Mouse (Mus musculus): Measurements from ENCODE around the gene Lats2. TPM values are rescaled to one million over a fixed set of nuclear protein-coding genes. Genes with fewer than 3 reads are reported as not detected.

Lats2 gene
- total RNA-seq, 2 experiments from 2014 or later: 45.5 to 46.1 TPM

- DNase-seq: no peak
Observed at GRCm38 (mm10) chr14:57736141-57736540, 22.0 kb downstream of the Lats2 start.

DNA sequence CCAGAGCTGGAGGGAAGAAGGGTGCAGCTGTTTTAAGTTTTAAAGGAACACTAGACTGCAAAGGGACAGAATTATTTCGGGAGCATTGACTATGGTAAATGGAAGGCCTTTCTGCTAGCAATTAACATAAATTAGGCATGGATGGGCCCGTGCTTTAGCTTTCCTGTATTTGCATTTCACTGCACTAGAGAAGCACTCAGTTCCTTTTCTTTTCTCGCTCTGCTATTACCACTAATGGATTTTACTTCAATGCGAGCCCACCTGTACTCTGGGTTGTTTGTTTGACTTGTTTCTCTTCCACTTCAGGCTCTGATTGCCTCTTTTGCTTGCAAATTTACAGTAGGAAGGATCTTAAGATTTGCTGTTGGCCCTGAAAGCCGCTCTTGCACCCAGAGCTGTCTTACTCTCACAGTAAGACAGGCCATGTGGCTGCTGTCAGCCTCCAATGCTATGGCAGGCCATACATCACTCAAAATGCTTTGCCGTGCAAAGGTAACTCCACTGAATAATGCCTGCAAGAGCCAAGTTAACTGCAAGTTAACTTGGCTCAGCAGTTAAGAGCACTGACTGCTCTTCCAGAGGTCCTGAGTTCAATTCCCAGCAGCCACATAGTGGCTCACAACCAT, 25.4 kb downstream of the Lats2 start:
- no peak for DNase-seq

DNA sequence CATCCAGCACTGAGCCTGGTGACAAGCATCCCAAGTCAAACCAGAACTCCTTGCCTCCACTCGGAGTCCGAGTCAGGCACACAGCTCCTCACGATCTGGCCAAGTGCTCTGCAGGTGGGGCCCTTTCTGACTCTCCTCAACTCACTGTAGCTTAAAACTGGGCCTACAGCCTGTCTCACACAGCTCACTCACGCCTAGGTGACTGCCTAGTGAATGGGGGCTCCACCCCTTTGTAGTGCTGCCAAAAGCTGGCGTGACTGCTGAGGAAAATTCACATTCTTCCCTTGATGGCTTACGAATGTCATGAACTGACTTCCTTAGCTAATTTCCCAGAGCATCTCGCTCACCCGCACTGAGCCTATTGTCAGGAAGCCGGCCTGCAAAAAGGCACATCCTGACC, 27.7 kb downstream of the Lats2 start:
- DNase-seq: no peak

- DNase-seq: no peak
Observed at GRCm38 (mm10) chr14:57729975-57730499, 28.2 kb downstream of the Lats2 start.

GRCm38 (mm10) chr14:57729364-57729763, 28.8 kb downstream of the Lats2 start:
- no peak for DNase-seq

DNA sequence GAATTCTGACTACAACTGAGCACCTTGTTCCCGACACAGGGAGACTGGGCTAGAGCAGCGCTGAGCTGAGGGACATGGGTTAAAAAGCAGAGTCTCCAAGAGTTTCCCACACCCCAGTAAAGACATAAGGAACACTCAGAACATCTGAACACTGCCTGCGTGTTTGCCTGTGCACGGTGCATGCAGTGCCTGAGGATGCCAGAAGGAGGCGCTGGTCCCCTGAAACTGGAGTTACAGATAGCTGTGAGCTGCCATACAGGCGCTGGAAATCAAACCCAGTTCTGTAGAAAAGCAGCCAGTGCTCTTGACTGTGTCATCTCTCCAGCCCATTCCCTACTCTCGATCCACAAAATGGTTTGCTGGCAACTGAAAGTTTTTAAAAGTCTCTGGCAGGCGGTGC, 32.0 kb downstream of the Lats2 start:
- DNase-seq: no peak

- peak; percentile 49 to 55 for DNase-seq
Observed at GRCm38 (mm10) chr14:57724473-57724872, 33.7 kb downstream of the Lats2 start.

- no peak for DNase-seq
Observed at GRCm38 (mm10) chr14:57718245-57718644, 39.9 kb downstream of the Lats2 start.

GRCm38 (mm10) chr14:57716601-57717245, 41.5 kb downstream of the Lats2 start:
- DNase-seq: no peak

GRCm38 (mm10) chr14:57712884-57713283, 45.3 kb downstream of the Lats2 start:
- DNase-seq: no peak

DNA sequence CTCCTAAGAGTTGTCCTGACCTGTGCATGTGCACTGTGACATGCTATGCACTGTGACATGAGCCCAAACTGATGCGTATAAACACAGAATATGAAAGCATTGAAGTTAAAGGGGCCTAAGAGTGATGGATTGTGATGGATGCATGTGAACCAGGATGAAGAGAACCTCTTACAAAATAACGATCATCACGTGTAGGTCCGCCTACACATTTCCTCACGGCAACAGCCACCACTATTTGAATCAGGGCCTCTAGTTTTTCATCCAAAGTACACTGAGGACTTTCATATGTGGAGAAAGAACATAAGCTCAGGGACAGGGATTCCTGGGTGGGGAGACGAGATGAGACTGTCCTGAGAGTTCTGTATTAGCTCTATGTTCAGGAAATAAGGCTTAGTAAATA, 47.1 kb downstream of the Lats2 start:
- no peak for DNase-seq

DNA sequence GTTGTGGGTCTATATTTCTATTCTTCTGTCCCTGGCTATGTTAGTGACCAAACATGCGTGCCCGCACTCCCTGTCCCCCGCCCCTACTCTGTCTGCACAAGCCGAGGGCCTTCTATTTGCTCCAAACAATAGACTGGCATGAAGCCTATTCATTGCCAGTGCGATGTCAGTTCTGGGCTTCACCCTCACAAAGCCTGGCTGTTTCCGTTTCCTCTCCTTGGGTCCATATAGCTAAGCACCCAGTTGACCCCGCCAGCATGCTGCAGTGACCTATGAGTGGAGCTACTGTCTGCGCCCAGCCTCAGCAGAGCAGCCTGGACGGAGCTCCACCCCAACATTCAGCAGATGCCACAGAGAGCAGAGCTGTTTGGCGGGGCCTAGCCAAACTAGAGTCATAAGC, 49.0 kb downstream of the Lats2 start:
- DNase-seq: no peak

DNA sequence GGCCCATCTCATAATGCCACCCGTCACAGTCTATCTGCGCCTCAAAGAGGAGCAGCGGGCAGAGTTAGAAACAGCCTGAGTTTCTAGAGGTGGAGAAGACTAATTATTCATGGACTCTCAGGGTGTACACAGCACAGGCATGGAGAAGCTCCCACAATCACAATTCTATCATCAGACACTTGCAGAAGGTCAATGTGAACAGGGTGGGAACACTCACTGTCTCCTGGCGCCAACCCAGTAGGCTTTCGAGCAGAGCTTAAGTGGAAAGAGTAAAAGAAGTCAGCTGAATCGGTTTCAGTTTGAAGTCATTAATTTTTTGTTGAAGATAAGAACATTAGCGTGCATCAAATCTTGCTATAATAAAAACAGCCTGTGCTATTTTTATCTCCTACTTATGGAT, 49.6 kb downstream of the Lats2 start:
- DNase-seq: no peak

- no peak for DNase-seq
Observed at GRCm38 (mm10) chr14:57707100-57707893, 50.9 kb downstream of the Lats2 start.

DNA sequence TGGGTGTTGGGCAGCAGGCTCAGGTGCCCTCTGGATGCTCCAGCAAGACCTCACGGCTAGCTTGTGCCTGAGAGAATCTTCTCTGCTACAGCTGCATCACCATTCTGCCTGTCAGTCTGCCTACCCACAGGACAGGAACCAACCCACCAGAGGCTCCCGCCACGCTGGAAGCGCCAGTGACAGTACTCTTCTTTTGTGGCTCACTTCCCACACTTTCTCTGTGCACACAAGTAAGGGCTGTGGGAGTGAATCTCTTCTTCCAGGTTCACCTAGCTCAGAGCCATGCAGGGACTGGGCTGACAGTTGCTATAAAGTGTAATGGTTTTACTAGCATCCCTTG, 51.5 kb downstream of the Lats2 start:
- DNase-seq: no peak

GRCm38 (mm10) chr14:57705759-57706158, 52.4 kb downstream of the Lats2 start:
- no peak for DNase-seq

GRCm38 (mm10) chr14:57705075-57705474, 53.1 kb downstream of the Lats2 start:
- no peak for DNase-seq

DNA sequence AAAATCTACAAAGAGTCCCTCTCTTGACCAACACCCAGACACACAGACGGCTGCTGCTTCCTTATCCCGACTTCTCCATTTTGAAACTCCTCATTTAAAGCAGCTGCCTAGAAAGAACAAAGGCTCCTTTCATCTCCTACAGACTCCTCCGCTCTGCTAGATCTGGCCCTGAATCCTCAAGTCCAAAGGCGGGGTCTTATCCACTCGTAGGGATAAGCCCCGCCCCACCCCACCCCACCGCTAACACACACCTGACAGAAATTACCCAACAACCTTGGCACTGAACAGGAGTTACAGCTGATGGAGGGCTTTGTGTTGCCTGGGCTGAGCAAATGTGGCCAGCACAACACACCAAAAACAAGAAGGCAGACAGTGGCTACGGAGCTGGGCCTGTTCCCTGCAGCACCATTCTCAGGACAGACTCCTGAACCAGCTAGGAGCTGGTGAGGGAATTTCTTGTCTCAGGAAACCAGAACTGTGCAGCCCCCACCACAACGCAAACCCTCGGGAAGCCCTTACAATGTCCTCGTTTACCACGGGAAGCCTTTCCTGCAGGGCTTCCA, 56.2 kb downstream of the Lats2 start:
- DNase-seq: no peak

GRCm38 (mm10) chr14:57699461-57699970, 58.7 kb downstream of the Lats2 start:
- DNase-seq: no peak

DNA sequence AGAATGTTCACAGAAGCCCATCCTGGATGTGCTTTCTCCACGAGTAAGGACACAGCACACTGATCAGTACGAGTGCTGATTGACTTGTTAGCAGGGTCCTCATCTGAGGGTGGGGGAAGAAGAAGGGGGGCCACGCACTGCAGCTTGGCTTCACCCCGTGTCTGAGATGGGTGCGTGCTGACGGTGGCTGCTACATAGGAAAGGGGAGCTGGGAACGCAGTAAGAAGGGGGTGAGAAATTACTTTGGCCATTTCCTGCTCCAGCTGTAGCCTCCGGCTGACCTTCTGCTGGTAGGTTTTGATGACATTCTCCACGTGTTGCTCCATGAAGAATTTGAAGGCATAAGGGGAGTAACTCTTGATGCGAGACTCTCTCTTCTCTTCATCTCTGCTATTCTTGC, 59.2 kb downstream of the Lats2 start:
- no peak for DNase-seq

- no peak for DNase-seq
Observed at GRCm38 (mm10) chr14:57696066-57696465, 62.1 kb downstream of the Lats2 start.

GRCm38 (mm10) chr14:57695550-57695949, 62.6 kb downstream of the Lats2 start:
- no peak for DNase-seq

GRCm38 (mm10) chr14:57694246-57694645, 63.9 kb downstream of the Lats2 start:
- no peak for DNase-seq
